Mouse (Mus musculus) kidney, adult 18-20 months (tissue): ENCODE results near the gene Gm11397.
"Not testable (repeated sequence)": the region's sequence is repeated elsewhere in the genome, so short reads cannot be mapped to it uniquely, and the experiment has no call there.

Source experiments
- DNase-seq: peaks from one replicate; pipeline ENCODE4 v3.0.0; 2021

The Gm11397 gene

DNA sequence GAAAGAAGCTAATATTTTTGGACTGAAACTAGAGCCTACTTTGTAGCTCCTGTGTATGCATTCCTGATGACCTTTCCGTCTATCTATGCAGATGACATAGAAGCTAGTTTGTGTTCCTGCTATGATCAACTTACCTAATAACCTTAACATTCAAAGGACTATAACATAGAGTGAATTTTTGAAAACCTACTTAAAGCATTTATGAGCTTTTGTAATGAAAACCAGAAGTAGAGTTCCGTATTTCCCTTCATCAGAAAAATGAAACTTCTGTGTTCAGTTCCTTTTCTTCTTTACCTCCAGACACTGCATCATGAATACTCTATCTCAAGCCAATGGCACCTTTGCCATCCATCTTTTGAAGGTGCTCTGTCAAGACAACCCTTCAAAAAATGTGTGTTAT is at the start of gene Gm11397:
Gene Gm11397 (plus strand): TSS at position 301 of the 400 bp plus-strand sequence.
- not testable (repeated sequence) for DNase-seq

DNA sequence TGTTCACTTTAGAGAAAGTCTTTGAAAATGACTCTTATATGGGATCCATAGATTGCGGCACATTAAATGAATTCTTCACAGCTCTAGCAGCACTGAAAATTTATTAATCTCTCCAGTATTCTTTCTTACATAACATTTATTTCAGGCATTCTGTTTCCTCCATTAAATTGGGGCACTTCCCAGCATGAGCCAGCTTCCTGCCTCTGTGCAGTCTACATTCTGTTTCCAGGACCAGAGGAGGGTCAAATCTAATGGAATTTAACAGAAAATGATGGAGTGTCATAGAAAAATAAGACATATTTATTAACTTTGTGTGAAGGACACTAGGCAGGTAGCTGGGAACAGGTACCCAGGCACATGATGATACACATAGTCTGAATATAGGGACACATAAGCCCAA is 38.9 kb upstream of the Gm11397 start:
- not testable (repeated sequence) for DNase-seq

DNA sequence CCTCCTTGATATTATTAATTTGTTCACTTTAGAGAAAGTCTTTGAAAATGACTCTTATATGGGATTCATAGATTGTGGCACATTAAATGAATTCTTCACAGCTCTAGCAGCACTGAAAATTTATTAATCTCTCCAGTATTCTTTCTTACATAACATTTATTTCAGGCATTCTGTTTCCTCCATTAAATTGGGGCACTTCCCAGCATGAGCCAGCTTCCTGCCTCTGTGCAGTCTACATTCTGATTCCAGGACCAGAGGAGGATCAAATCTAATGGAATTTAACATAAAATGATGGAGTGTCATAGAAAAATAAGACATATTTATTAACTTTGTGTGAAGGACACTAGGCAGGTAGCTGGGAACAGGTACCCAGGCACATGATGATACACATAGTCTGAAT is 37.2 kb downstream of the Gm11397 start:
- DNase-seq: not testable (repeated sequence)
